Mouse (Mus musculus): Measurements from ENCODE around the gene Jmjd7.

The Jmjd7 gene

DNA sequence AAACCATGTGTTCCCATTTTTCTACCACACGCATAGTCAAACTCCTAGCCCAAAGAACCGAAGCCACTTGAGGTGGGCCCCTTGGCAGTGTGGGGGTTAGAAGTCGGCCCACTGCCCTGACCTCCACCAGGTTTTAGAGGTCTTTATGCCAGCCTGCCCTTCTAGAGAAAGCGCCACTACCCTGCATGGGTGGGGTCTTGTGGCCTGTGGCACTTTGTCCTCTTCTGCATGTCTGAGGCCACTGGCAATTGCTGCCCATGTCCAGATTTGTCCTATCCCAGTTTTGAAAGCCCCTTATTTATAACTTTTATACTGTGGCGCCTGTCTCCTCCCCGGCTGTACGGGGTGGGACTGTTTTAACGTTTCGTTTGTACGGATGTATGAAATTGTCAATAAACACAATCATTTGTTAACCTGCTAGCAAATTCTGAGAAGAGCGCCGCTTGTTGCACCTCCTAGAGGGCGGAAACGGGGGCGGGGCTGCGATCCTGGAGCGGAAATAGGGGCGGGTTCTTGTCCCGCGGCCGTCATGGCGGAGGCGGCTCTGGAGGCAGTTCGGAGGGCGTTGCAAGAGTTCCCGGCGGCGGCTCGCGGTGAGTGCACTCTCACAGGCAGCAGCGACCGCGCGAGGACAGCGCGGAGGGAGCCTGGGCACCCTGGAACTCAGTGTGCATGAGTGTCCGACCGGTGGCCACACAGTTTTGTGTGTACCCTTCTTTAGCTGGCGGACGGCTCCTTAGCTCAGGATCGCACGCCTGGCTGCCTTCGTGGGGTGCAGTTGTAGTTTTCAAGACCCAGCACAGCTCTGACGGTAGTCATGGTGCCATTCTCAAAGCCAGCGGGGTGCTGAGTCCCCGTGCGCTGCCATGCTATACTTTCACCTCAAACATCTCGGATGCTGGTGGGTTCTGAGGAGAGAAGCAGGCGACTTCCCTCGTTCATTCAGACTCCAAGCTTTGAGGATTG, at the start of gene Jmjd7, which contains the start of gene Gm28042:
Jmjd7 (plus strand) TSS at position 500 of the 966 bp plus-strand sequence.
Gm28042 (plus strand) TSS at position 510 of the 966 bp plus-strand sequence.
- peak; percentile 93 for DNase-seq (ENCODE audit: low spot score)

GRCm38 (mm10) chr2:119980343-119980986, 46.8 kb upstream of the Jmjd7 start:
- no peak for DNase-seq (ENCODE audit: low spot score)

GRCm38 (mm10) chr2:119981631-119982030, 45.7 kb upstream of the Jmjd7 start:
- no peak for DNase-seq (ENCODE audit: low spot score)

DNA sequence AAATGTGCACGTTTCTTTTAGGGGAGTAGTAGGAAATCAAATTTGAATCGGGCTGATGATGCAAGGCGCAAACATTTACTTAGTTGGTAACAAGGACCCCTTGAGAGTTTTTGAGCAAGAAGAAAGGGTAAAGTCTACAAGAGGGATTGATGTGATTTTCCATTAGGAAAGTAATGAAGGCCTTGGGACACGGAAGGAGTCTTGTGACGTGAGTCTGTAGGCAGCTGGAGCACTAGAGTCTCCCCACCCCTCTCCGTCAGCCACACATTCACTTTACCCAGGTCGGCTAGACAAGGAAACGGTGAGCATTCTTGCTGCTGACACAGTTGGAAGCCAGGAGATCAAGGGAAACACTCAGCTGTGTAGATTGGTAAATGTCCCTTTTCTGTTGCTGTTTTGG, 41.4 kb upstream of the Jmjd7 start:
- no peak for DNase-seq (ENCODE audit: low spot score)

GRCm38 (mm10) chr2:119986369-119986768, 40.9 kb upstream of the Jmjd7 start:
- DNase-seq (ENCODE audit: low spot score) = no peak

DNA sequence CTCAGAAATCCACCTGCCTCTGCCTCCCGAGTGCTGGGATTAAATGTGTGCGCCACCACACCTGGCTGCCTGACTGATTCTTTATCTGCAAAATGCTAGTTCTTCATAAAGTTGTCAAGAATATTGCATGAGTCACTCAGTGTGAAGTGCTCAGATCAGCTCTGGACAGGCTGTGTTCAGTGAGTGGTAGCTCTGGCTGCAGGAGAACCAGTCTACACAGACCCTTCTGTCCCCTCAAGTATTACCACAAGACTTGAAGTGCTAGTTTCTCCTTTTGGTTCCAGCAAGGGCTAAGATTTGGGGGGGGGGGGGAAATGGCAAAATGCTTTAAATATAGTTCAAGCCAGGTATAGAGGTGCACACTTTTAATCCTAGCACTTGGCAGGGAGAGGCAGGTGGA, 39.8 kb upstream of the Jmjd7 start:
- DNase-seq (ENCODE audit: low spot score) = no peak

DNA sequence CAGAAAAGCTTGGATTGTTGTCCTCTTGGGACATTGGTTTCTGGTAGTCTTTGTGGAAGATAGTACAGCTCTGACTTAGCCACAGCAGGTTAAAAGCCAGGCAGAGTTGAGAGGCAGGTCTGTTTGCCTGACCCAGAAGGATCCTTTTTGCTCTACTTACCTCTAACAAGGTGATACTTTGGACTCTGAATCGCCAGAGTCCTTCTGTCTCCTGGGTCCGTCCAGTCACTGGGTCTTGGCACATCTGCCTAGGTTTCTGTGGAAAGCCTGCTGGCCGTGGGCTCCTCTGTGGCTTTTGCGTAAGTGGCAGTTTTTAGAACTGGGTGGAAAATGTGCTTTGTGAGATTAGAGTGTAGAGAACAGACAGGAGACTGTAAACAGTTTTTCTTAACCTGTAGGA, 38.3 kb upstream of the Jmjd7 start:
- DNase-seq (ENCODE audit: low spot score) = no peak

DNA sequence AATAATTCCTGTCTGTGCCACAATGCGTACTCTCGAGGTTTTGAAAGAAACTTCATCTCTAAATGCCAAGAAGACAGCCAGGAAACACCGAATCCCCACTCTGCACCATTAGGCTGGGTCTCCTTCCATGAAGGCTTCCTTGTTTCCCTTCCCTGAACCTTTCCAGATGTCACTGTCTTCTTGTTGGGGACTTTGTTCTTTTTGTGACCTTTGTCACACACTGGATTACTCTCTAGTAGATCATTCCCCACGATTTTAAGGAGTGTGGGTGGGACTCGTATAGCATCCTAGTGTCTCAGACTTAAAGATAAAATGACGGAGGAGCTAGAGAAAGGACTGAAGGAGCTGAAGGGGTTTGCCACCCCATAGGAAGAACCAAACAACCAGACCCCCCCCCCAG, 36.4 kb upstream of the Jmjd7 start:
- no peak for DNase-seq (ENCODE audit: low spot score)

DNA sequence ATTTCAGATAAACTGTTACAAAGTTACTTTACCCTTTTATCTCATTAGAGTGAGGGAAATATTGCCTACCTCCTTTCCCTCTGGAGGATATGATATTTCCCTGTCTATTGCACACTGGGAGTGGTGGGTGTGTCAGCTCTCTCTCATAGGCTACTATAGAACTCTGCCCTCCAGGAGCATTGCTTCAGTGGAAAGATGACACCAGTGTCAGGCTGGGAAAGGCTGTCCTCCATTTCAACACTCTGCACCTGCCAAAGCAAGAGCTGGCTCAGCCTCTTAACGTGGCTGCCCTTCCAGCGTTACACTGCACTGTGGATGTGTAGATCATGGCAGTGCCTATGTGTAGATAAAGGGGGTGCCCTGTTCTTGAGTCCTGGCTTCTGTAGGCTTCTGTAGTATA, 34.9 kb upstream of the Jmjd7 start:
- no peak for DNase-seq (ENCODE audit: low spot score)

DNA sequence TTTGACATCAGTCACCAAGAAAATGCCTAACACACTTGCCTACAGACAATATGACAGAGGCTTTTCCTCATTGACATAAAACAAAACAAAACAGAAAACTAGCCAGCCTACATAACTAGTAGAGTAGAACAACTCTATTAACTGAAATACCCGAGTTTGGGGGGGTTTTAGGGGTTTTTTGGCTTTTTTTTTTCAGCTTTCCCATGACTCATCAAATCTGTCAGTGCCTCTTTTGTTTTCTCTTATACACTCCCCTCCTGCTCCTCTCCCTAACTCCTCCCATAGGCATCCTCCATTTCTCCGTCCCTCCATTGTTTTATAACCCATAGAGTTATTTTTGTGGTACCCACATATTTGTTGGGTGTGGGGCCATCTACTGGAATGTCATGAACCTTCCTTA, 33.8 kb upstream of the Jmjd7 start:
- DNase-seq (ENCODE audit: low spot score) = no peak

GRCm38 (mm10) chr2:119994839-119995238, 32.4 kb upstream of the Jmjd7 start:
- DNase-seq (ENCODE audit: low spot score) = no peak

DNA sequence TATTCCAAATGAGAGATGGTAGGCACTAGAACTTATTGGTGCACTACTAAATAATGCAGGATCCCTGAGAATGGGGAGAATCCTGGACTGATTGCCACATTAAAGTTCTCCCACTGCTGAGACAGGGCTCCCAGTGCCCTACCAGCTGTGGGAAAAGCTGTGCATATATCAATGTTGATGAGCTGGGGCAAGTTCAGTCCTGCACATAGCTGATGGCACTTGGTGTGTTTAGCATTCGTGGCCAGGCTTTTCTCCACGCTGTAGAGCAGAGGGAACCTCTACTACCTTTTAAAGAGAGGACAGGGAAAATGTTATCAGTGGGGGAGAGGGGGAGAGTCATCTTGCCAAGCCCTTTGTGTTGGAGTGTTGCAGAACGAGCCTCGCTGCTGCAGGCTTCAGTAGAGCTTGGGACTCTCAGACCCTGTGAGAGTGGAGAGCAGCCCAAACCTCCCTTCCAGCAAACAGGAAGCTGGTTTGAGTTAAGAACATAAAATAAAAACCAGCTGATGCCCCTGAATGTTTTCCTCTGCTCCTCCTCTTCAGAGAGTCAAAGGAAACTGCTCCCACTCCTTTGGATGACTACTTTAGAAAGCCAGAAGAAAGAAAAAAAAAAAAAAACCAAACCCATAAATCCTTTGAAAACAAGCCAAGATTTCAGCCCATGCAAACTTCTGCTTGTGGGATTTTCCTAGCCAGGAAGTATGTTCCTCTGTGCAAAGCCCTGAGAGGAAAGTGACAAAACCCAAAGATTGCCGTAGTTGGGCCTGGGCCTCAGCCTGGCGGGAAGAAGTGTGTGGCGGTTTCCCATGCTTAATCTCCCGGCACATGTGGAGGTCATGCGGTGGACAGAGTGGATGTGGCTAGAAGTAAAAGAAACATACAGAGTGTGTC, 31.6 kb upstream of the Jmjd7 start:
- DNase-seq (ENCODE audit: low spot score) = peak; percentile 22

DNA sequence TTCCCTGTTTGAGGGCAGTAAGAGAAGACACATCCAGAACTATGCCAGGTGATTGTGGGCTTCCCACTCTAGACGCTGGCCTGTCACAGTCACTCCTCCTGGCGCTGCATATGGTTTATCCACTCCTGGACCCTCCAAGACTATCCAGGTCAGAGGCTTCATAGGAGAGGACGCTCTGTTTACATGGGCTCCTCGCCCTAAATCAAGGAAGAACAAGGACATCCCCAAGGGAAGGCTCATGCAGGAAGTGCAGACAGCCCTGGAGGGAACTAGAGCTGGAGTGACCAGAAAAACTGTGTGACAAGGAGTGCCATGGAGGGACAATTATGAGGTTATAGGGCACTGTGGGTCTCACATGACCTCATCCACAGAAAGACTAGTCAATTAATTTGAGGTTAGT, 29.9 kb upstream of the Jmjd7 start:
- DNase-seq (ENCODE audit: low spot score) = no peak

- DNase-seq (ENCODE audit: low spot score) = no peak
These were observed 27.6 kb upstream of the Jmjd7 start for GRCm38 (mm10) chr2:119999731-120000130.

DNA sequence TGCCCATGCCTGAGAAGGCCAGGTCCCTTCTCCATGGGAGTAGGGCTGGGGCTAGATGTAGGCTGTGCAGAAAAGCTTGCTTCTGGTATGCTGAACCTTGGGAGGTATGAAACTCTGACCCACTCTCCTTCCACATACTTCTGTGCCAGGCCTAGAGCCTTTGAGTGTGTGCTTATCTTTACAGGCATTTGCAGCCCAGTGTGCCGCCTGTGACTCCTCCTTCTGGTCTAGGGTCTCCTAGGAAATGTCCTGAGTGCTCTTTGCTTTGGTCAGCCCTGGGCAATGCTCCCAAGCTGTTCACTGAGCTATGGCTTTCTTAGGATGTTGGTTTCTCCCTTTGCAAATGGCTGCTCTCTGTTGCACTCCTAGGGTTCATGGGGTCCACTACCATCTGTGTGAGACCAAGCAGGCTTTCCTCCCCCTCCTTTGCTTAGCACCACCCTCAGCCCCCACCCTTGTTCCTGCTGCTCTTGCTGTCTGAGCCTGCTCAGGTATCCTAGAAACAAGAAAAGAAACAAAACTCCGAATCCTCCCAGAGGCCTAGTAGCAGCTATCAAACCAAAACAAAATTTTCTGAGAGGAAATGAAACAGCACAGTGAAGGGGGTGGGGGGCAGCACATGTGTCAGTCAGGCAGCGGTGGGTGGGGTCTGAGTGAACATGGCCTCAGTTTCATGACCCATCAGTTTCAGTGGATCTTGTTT, 26.2 kb upstream of the Jmjd7 start:
- DNase-seq (ENCODE audit: low spot score) = no peak

GRCm38 (mm10) chr2:120001956-120002355, 25.3 kb upstream of the Jmjd7 start:
- DNase-seq (ENCODE audit: low spot score) = no peak

GRCm38 (mm10) chr2:120003970-120004369, 23.3 kb upstream of the Jmjd7 start:
- DNase-seq (ENCODE audit: low spot score) = no peak

DNA sequence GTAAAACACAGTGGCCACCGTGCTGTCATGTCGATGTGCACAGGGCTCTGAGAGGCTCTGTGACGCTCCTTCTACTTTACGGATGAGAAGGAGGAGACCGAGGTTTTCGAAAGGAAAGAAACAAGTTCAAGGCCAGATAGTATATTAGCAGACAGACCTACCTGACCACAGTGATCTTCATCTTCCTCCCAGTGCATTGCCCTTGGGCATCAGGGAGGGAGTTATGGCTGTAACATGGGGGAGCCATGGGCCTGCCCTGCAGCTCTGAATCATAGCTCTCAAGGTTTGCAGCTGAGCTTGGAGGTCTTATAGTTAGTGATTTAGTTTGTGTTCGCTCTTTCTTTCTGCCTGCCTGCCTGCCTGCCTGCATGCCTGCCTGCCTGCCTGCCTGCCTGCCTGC, 20.6 kb upstream of the Jmjd7 start:
- no peak for DNase-seq (ENCODE audit: low spot score)

DNA sequence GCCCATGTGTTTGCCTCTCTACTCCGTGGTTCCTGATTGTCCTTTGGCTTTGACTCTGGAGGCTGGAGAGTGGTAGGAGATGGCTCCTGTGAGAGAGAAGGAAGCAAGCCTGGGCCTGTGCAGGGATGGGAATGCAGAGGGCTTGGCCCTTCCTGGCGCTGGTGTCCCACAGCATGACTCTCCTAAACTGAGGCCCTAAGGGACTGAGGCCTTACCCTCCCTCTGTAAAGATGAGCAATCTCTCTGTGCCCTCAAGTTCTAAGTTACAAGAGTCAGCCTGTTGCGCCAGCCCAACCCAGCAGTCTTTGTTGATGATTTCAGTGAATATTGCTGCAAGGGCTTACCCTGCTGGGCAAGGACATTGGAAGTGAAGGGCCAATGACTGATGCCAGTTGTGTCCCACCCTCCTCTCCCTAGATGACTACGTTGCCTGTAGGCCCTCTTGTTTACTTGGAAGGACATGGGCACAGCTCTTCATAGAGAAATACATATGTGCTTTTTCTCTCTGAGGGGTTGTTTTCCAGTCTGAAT, 19.5 kb upstream of the Jmjd7 start:
- DNase-seq (ENCODE audit: low spot score) = no peak

DNA sequence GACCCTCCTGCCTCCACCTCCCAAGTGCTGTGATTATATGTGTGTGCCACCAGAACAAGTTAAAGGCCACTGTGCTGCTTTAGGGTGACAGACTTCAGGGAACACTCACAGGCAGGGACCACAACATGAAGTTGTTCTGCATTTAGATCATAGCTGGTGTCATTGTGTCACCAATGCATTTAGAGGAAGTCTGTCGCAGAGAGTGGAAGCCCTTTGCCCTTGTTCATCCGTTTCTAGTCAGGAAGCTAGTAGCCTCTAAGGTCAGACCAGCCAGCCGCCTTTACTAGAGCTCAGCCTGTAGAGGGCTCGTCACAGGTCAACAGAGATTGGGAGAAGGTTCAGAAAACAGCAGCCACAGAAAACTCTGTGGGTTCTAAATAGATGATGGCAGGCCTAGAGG, 18.6 kb upstream of the Jmjd7 start:
- no peak for DNase-seq (ENCODE audit: low spot score)

DNA sequence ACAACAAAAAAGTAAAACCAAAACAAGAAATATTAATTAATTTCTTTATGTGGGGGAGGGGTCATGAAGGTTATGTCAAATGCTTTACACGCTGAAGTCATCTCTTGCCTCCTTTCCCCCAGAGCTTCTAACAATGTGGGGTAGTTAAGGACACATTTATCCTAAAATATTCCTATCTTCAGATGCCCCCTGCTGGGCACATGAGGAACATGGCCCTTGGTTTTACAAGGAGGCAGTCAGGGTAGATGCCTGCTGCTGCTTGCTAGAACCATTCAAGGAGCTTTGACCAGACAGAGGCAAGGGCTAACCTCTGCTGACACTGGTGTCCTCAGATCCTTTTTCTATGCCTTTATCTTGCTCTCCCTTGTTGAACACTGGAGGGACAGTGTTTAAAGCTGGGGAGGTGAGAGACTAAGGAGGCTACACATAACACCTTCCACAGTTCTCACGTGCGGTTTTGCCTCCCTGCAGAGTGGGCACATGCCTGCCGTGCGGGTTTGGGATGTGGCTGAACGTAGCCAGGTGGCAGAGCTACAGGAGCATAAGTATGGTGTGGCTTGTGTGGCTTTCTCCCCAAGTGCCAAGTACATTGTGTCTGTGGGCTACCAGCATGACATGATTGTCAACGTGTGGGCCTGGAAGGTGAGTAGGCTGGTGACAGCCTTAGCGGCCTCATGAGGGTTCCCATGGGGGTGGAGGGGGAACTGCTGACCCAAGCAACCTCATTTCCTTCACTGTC, 15.7 kb upstream of the Jmjd7 start:
- DNase-seq (ENCODE audit: low spot score) = peak; percentile 73

All from urinary bladder, postnatal 14 days (tissue).